ENCODE assay signal across 8 mouse cellular contexts in the genomic region with DNA sequence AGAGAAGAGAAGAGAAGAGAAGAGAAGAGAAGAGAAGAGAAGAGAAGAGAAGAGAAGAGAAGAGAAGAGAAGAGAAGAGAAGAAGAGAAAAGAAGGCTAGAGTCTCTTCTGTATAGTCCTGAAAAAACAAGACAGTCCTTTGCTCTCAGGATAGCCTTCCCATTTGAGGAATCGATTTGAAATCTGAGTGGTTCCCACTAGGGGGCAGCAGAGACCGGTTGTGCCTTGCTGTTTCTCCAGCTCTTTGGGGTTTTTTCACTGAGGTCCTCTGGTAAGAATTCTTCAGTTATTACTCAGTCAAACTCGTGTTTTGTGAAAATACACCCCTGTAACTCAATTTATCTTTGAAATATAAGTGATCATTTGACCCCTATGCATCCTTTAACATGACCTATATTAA. TPM values are rescaled to one million over a fixed set of nuclear protein-coding genes. Genes with fewer than 3 reads are reported as not detected.
DNase-seq lines count a peak whose midpoint lies in the region; TF ChIP-seq lines count a peak whose summit lies in the region.

No protein-coding gene starts in this region.

- H3K27ac ChIP-seq in layer of hippocampus, adult 2 months: no peak overlapping the region

- intact Hi-C loops in gastrocnemius, postnatal 36 days (cut with DNase I): loop anchor here (1.0 kb wide), 2 partner anchors 172 to 358 kb away; a partner anchor contains a TSS

- peak; percentile 89 for TF ChIP-seq CTCF in layer of hippocampus, adult 2 months (conservative IDR thresholded peaks at IDR 0.05)

- H3K4me3 ChIP-seq in layer of hippocampus, adult 2 months: no peak overlapping the region

- DNase-seq in CD8-positive naive resting alpha-beta T cell, adult 2 months (ENCODE audit: low read depth in 2 of 2, low spot score in 2 of 2): peak; percentile 41 to 65
- peak; percentile 81 for DNase-seq in adrenal gland, adult 2 months
- peak; percentile 87 for DNase-seq in embryo, embryonic 10 days (ENCODE audit: low spot score)
- peak; percentile 66 to 69 for DNase-seq in gastrocnemius, postnatal 36 days
- DNase-seq in layer of hippocampus, adult 2 months (ENCODE audit: low spot score in 2 of 2): peak; percentile 83 to 93
- DNase-seq in lung, postnatal 14 days: peak; percentile 92
- DNase-seq in retina, adult 2 months (ENCODE audit: low read depth, low spot score): peak; percentile 42
- DNase-seq in thymus, postnatal 25 days: peak; percentile 77

RNA-seq across cellular contexts. Expression of a gene that starts 30.3 kb away (rescaled TPM):
- 100 to 1,000 TPM; 122 to 130 TPM for total RNA-seq in adrenal gland, adult 2 months (2021)
- polyA plus RNA-seq in adrenal gland, adult 2 months (2012; rRNA removed): 7.4 and 9.6 TPM in 2 replicates
- 10 to 100 TPM; 20.9 to 25.9 TPM for total RNA-seq in gastrocnemius, postnatal 36 days (2021)
- total RNA-seq in layer of hippocampus, adult 2 months (2021): 10 to 100 TPM; 57.4 to 62.7 TPM

RNA-seq across cellular contexts. Expression of a gene that starts 30.5 kb away (rescaled TPM):
- 10 to 100 TPM; 12.3 to 16.6 TPM for total RNA-seq in adrenal gland, adult 2 months (2021)
- polyA plus RNA-seq in adrenal gland, adult 2 months (2012; rRNA removed): 35.7 and 42.8 TPM in 2 replicates
- total RNA-seq in gastrocnemius, postnatal 36 days (2021): 1 to 10 TPM; 2.1 to 2.6 TPM
- total RNA-seq in layer of hippocampus, adult 2 months (2021): 10 to 100 TPM; 18.1 to 20.9 TPM

Comparison
In these comparisons a context has a peak if more than half of its experiments do, and no peak if none do; other contexts are left out.
1. DNase-seq: peak in every context shown above with its lines; median percentile 92 in lung, postnatal 14 days; 88 in layer of hippocampus, adult 2 months; 87 in embryo, embryonic 10 days; 81 in adrenal gland, adult 2 months; 77 in thymus, postnatal 25 days; 68 in gastrocnemius, postnatal 36 days; 53 in CD8-positive naive resting alpha-beta T cell, adult 2 months; 42 in retina, adult 2 months.